Mouse (Mus musculus) MEL (cell line): ENCODE data around the gene Daam1. TPM values are rescaled to one million over a fixed set of nuclear protein-coding genes. Genes with fewer than 3 reads are reported as not detected.

Source experiments
- DNase-seq: peaks from one replicate; pipeline ENCODE4 v3.0.0; 2011; ENCODE audit warnings: low read depth, low spot score
- H3K27ac ChIP-seq: 2 replicates; pipeline ENCODE4 v1.5.1; 2012; ENCODE audit warnings: low read depth, mild to moderate bottlenecking, control low read depth, low read length, moderate library complexity; ENCODE audit not compliant: control insufficient read depth
- H3K27me3 ChIP-seq, 2 experiments: fragments of 150-350 bp in 1 of 2; sonication (generic) in 1 of 2; 2 replicates each; pipeline ENCODE4 v1.6.1; 2012; ENCODE audit warnings: low read length in 2 of 2, mild to moderate bottlenecking in 2 of 2, improper control_type of control experiment in 1 of 2, moderate library complexity in 1 of 2; ENCODE audit not compliant: insufficient read depth in 2 of 2, control insufficient read depth in 1 of 2
- H3K36me3 ChIP-seq, 2 experiments: 2 replicates each; pipeline ENCODE4 v1.6.1; 2012 to 2014; ENCODE audit warnings: low read length in 2 of 2, improper control_type of control experiment in 1 of 2, inconsistent platforms in 1 of 2, mild to moderate bottlenecking in 1 of 2; ENCODE audit not compliant: insufficient read depth in 2 of 2, control insufficient read depth in 1 of 2
- H3K4me1 ChIP-seq, 2 experiments: fragments of 150-350 bp in 1 of 2; sonication (generic) in 1 of 2; 2 replicates each; pipeline ENCODE4 v1.6.1; 2012; ENCODE audit warnings: low read length in 2 of 2, improper control_type of control experiment in 1 of 2, mild to moderate bottlenecking in 1 of 2; ENCODE audit not compliant: insufficient read depth in 2 of 2, control insufficient read depth in 1 of 2
- H3K4me3 ChIP-seq, 2 experiments: fragments of 150-350 bp in 1 of 2; sonication (generic) in 1 of 2; 2 replicates each; pipeline ENCODE4 v1.5.1; 2012; ENCODE audit warnings: low read depth in 2 of 2, low read length in 2 of 2, mild to moderate bottlenecking in 2 of 2, moderate library complexity in 2 of 2, control low read depth in 1 of 2, improper control_type of control experiment in 1 of 2; ENCODE audit not compliant: control insufficient read depth in 1 of 2, insufficient read depth in 1 of 2
- H3K79me2 ChIP-seq: 2 replicates; pipeline ENCODE4 v1.6.1; 2012; ENCODE audit warnings: mild to moderate bottlenecking, low read length, moderate library complexity; ENCODE audit not compliant: control insufficient read depth, poor library complexity, insufficient read depth
- H3K9ac ChIP-seq: 2 replicates; pipeline ENCODE4 v1.6.1; 2012; ENCODE audit warnings: low read depth, mild to moderate bottlenecking, control low read depth, low read length, moderate library complexity; ENCODE audit not compliant: control insufficient read depth, poor library complexity, severe bottlenecking
- H3K9me3 ChIP-seq: fragments of 150-350 bp; sonication (generic); replicated peaks from 2 replicates; pipeline ENCODE4 v1.6.1; 2012; ENCODE audit warnings: mild to moderate bottlenecking, low read length, improper control_type of control experiment, moderate library complexity; ENCODE audit not compliant: insufficient read depth
- CHD1 ChIP-seq: IDR thresholded peaks from 2 replicates; pipeline ENCODE4 v1.6.1; 2012; ENCODE audit warnings: low read depth, mild to moderate bottlenecking, inconsistent platforms, low read length, improper control_type of control experiment
- CTCF ChIP-seq, 3 experiments: IDR thresholded peaks in 2 of 3; conservative IDR thresholded peaks in 1 of 3; 2 replicates each; pipeline ENCODE4 v1.5.1; 2011 to 2012; ENCODE audit warnings: low read length in 3 of 3, low read depth in 2 of 3, mild to moderate bottlenecking in 2 of 3, improper control_type of control experiment in 1 of 3, inconsistent platforms in 1 of 3, mixed read lengths in 1 of 3, moderate library complexity in 1 of 3; ENCODE audit not compliant: control insufficient read depth in 1 of 3, insufficient read depth in 1 of 3, poor library complexity in 1 of 3, severe bottlenecking in 1 of 3
- ETS1 ChIP-seq: IDR thresholded peaks from 2 replicates; pipeline ENCODE4 v1.6.1; 2012; ENCODE audit warnings: low read depth, mild to moderate bottlenecking, inconsistent platforms, low read length, improper control_type of control experiment, moderate library complexity
- GABPA ChIP-seq: IDR thresholded peaks from 2 replicates; pipeline ENCODE4 v1.6.1; 2012; ENCODE audit warnings: low read depth, mild to moderate bottlenecking, inconsistent platforms, low read length, improper control_type of control experiment, moderate library complexity
- GATA1 ChIP-seq: IDR thresholded peaks from 2 replicates; pipeline ENCODE4 v1.6.1; 2011; ENCODE audit warnings: low read depth, low read length, improper control_type of control experiment
- JUND ChIP-seq: IDR thresholded peaks from 2 replicates; pipeline ENCODE4 v1.6.1; 2011; ENCODE audit warnings: low read depth, mild to moderate bottlenecking, improper control_type of control experiment, low read length
- KAT2A ChIP-seq: conservative IDR thresholded peaks from 2 replicates; pipeline ENCODE4 v1.6.1; 2012; ENCODE audit warnings: low read depth, low read length, improper control_type of control experiment, inconsistent platforms
- MAFK ChIP-seq: IDR thresholded peaks from 2 replicates; pipeline ENCODE4 v1.6.1; 2011; ENCODE audit warnings: low read depth, mild to moderate bottlenecking, low read length, improper control_type of control experiment, borderline replicate concordance
- MAX ChIP-seq: IDR thresholded peaks from 2 replicates; pipeline ENCODE4 v1.6.1; 2011; ENCODE audit warnings: low read length, improper control_type of control experiment
- MXI1 ChIP-seq: IDR thresholded peaks from 2 replicates; pipeline ENCODE4 v1.6.1; 2011; ENCODE audit warnings: mild to moderate bottlenecking, low read depth, low read length, improper control_type of control experiment
- MYB ChIP-seq: IDR thresholded peaks from 2 replicates; pipeline ENCODE4 v1.6.1; 2011; ENCODE audit warnings: mild to moderate bottlenecking, low read depth, low read length, improper control_type of control experiment
- NELFE ChIP-seq: IDR thresholded peaks from 2 replicates; pipeline ENCODE4 v1.6.1; 2011; ENCODE audit warnings: low read depth, low read length, improper control_type of control experiment
- NRF1 ChIP-seq: IDR thresholded peaks from 2 replicates; pipeline ENCODE4 v1.6.1; 2014; ENCODE audit warnings: low read depth, mild to moderate bottlenecking, inconsistent platforms, low read length, improper control_type of control experiment, moderate library complexity; ENCODE audit not compliant: poor library complexity, insufficient read depth, severe bottlenecking
- POLR2A ChIP-seq, 2 experiments: IDR thresholded peaks; 2 replicates each; pipeline ENCODE4 v1.6.1; 2011 to 2012; ENCODE audit warnings: low read length in 2 of 2, mild to moderate bottlenecking in 2 of 2, control low read depth in 1 of 2, improper control_type of control experiment in 1 of 2, low read depth in 1 of 2, moderate library complexity in 1 of 2; ENCODE audit not compliant: control insufficient read depth in 1 of 2, insufficient read depth in 1 of 2, poor library complexity in 1 of 2
- POLR2AphosphoS2 ChIP-seq: IDR thresholded peaks from 2 replicates; pipeline ENCODE4 v1.6.1; 2011; ENCODE audit warnings: low read length, improper control_type of control experiment
- POLR2AphosphoS5 ChIP-seq: IDR thresholded peaks from 2 replicates; pipeline ENCODE4 v1.6.1; 2012; ENCODE audit warnings: low read depth, borderline replicate concordance, mild to moderate bottlenecking, inconsistent platforms, low read length, moderate library complexity, mixed read lengths
- RAD21 ChIP-seq: IDR thresholded peaks from 2 replicates; pipeline ENCODE4 v1.6.1; 2011; ENCODE audit warnings: mild to moderate bottlenecking, low read depth, low read length, improper control_type of control experiment
- RCOR1 ChIP-seq: IDR thresholded peaks from 2 replicates; pipeline ENCODE4 v1.6.1; 2012; ENCODE audit warnings: low read depth, mild to moderate bottlenecking, inconsistent platforms, low read length, improper control_type of control experiment
- SMC3 ChIP-seq: IDR thresholded peaks from 2 replicates; pipeline ENCODE4 v1.6.1; 2011; ENCODE audit warnings: low read depth, low read length, improper control_type of control experiment
- TBP ChIP-seq: IDR thresholded peaks from 2 replicates; pipeline ENCODE4 v1.8.0; 2011; ENCODE audit warnings: low read depth, low read length, improper control_type of control experiment
- UBTF ChIP-seq: IDR thresholded peaks from 2 replicates; pipeline ENCODE4 v1.6.1; 2012; ENCODE audit warnings: low read depth, mild to moderate bottlenecking, inconsistent platforms, low read length, improper control_type of control experiment, moderate library complexity, borderline replicate concordance; ENCODE audit not compliant: insufficient read depth
- USF1 ChIP-seq: IDR thresholded peaks from 2 replicates; pipeline ENCODE4 v1.6.1; 2014; ENCODE audit warnings: low read depth, mild to moderate bottlenecking, inconsistent platforms, low read length, improper control_type of control experiment, moderate library complexity
- ZC3H11A ChIP-seq: IDR thresholded peaks from 2 replicates; pipeline ENCODE4 v1.6.1; 2012; ENCODE audit warnings: low read depth, mild to moderate bottlenecking, inconsistent platforms, low read length, improper control_type of control experiment
- ZKSCAN1 ChIP-seq: IDR thresholded peaks from 2 replicates; pipeline ENCODE4 v1.6.1; 2012; ENCODE audit warnings: low read depth, mild to moderate bottlenecking, inconsistent platforms, low read length, improper control_type of control experiment, moderate library complexity
- ZNF384 ChIP-seq: IDR thresholded peaks from 2 replicates; pipeline ENCODE4 v1.6.1; 2012; ENCODE audit warnings: low read depth, mild to moderate bottlenecking, inconsistent platforms, low read length, improper control_type of control experiment
- polyA plus RNA-seq, 2 experiments: library from polyadenylated mRNA; stranded (reverse) in 1 of 2; unstranded in 1 of 2; fragments of >175 nt in 1 of 2; fragments of >200 nt in 1 of 2; gene quantifications; 2 replicates each; pipeline versions ENCODE4 v1.2.1 to v1.2.4; 2012; ENCODE audit warnings: low replicate concordance in 2 of 2, low read depth in 1 of 2; ENCODE audit not compliant: insufficient read length in 2 of 2, insufficient read depth in 1 of 2, missing spikeins in 1 of 2
- total RNA-seq: library from RNA; depleted of rRNA; stranded (reverse); fragments of 300-350 nt; gene quantifications from 2 replicates; pipeline ENCODE4 v1.2.3, GENCODE M21; 2012

Daam1 gene
- total and polyA plus RNA-seq, 3 experiments = 9.2 to 12.0 TPM; not detected in 1

GRCm38 (mm10) chr12:71832225-71832624, 1.3 kb downstream of the Daam1 start (continued):
- TF ChIP-seq MXI1 = peak; percentile 67
- no peak for TF ChIP-seq KAT2A
- no peak for TF ChIP-seq USF1
- no peak for TF ChIP-seq POLR2AphosphoS5
- TF ChIP-seq CHD1 = no peak
- TF ChIP-seq NRF1 = no peak
- no peak for TF ChIP-seq GATA1
- TF ChIP-seq NELFE = peak; percentile 28; the same call in 1 of the 2 replicates
- no peak for TF ChIP-seq UBTF
- no peak for TF ChIP-seq JUND
- no peak for TF ChIP-seq GABPA

- DNase-seq = no peak
- Histone ChIP-seq H3K36me3 (peaks cover 0 to 18% of the 10 kb centered on the region in 2 experiments; a peak in 3 of 4 replicates), H3K9ac (no peak overlapping the region), H3K4me1 (peaks cover 3 to 12% of the 10 kb centered on the region in 2 experiments; a peak in 3 of 4 replicates), H3K4me3 (no peak overlapping the region), H3K27me3 (no peaks in the 10 kb centered on the region), H3K27ac (no peak overlapping the region), H3K9me3 (no peaks in the 10 kb centered on the region), H3K79me2 (peaks cover 47% of the 10 kb centered on the region)
- no peak for TF ChIP-seq CTCF (IDR thresholded peaks at IDR 0.05 in 2 of 3, conservative IDR thresholded peaks at IDR 0.05 in 1 of 3; ENCODE audit: control insufficient read depth in 1 of 3, insufficient read depth in 1 of 3, low read depth in 2 of 3, low read length in 3 of 3, poor library complexity in 1 of 3, severe bottlenecking in 1 of 3)
- no peak for TF ChIP-seq MYB
- TF ChIP-seq MAX = no peak
- TF ChIP-seq UBTF = no peak
- TF ChIP-seq ZNF384 = no peak
- TF ChIP-seq POLR2AphosphoS2 = no peak
- TF ChIP-seq MXI1 = no peak
- TF ChIP-seq SMC3 = no peak
- TF ChIP-seq MAFK = no peak
- TF ChIP-seq, all 39 proteins: peak for 0
These were observed 3.2 kb downstream of the Daam1 start for GRCm38 (mm10) chr12:71834041-71834440.

GRCm38 (mm10) chr12:71835966-71836668, 5.2 kb downstream of the Daam1 start:
- Histone ChIP-seq H3K4me1 (peaks cover 3 to 8% of the 10 kb centered on the region in 2 experiments; a peak in 3 of 4 replicates), H3K27ac (no peak overlapping the region), H3K9me3 (no peaks in the 10 kb centered on the region), H3K27me3 (no peaks in the 10 kb centered on the region), H3K79me2 (peaks cover 50% of the 10 kb centered on the region), H3K9ac (no peak overlapping the region), H3K36me3 (peaks cover 0 to 9% of the 10 kb centered on the region in 2 experiments; a peak in 3 of 4 replicates), H3K4me3 (no peak overlapping the region)
- DNase-seq = no peak
- TF ChIP-seq RCOR1 (no peak), TBP (no peak), RAD21 (no peak), POLR2A (IDR thresholded peaks at IDR 0.05; ENCODE audit: control insufficient read depth in 1 of 2, insufficient read depth in 1 of 2, low read depth in 1 of 2, low read length in 2 of 2, poor library complexity in 1 of 2) (no peak), JUND (no peak), ETS1 (no peak), ZC3H11A (no peak), ZKSCAN1 (no peak)
